Mouse (Mus musculus) liver, embryonic 12.5 days (tissue): ENCODE measurements at regions not wholly inside any gene's neighbourhood (a gene's known extent, or its start where the extent isn't known, plus 50 kb on each side); places are given as distances from the start of the nearest gene placed in this dataset.

Experiments used
- ATAC-seq: fragments of 200-750 bp; cut with Nextera tagmentation; 2 replicates; pipeline ENCODE4 v1.8.0; 2017; ENCODE audit warnings: moderate number of reproducible peaks, mild to moderate bottlenecking, moderate library complexity
- H3K27ac ChIP-seq: fragments of 300-500 bp; sonication (generic); 2 replicates; pipeline ENCODE4 v1.5.1; 2016; ENCODE audit warnings: mild to moderate bottlenecking
- H3K27me3 ChIP-seq: fragments of 300-500 bp; sonication (generic); replicated peaks from 2 replicates; pipeline ENCODE4 v1.6.1; 2016; ENCODE audit warnings: mild to moderate bottlenecking, moderate library complexity
- H3K36me3 ChIP-seq: fragments of 300-500 bp; sonication (generic); 2 replicates; pipeline ENCODE4 v1.6.1; 2016; ENCODE audit warnings: mild to moderate bottlenecking, moderate library complexity
- H3K4me1 ChIP-seq: fragments of 300-500 bp; sonication (generic); 2 replicates; pipeline ENCODE4 v1.6.1; 2016
- H3K4me2 ChIP-seq: fragments of 300-500 bp; sonication (generic); 2 replicates; pipeline ENCODE4 v1.6.1; 2016; ENCODE audit warnings: mild to moderate bottlenecking, moderate library complexity
- H3K4me3 ChIP-seq: fragments of 300-500 bp; sonication (generic); 2 replicates; pipeline ENCODE4 v1.5.1; 2016; ENCODE audit warnings: mild to moderate bottlenecking, moderate library complexity
- H3K9ac ChIP-seq: fragments of 300-500 bp; sonication (generic); 2 replicates; pipeline ENCODE4 v1.6.1; 2016; ENCODE audit warnings: mild to moderate bottlenecking, moderate library complexity
- H3K9me3 ChIP-seq: fragments of 300-500 bp; sonication (generic); replicated peaks from 2 replicates; pipeline ENCODE4 v1.6.1; 2016; ENCODE audit warnings: mild to moderate bottlenecking, moderate library complexity
- WGBS: fragments of 180-500 bp; shearing (Covaris S2); methylation state at CpG from one replicate; pipeline ENCODE4 v1.1.7; 2016; ENCODE audit not compliant: insufficient replicate concordance; 5-methylcytosine and 5-hydroxymethylcytosine counted together

- Histone ChIP-seq H3K4me3 (no peak overlapping the region), H3K27ac (no peak overlapping the region), H3K27me3 (no peaks in the 10 kb centered on the region), H3K36me3 (no peaks in the 10 kb centered on the region), H3K9me3 (no peaks in the 10 kb centered on the region), H3K4me2 (no peak overlapping the region), H3K4me1 (no peaks in the 10 kb centered on the region), H3K9ac (no peak overlapping the region)
- no peak for ATAC-seq
- 72% methylated on average over 2 of the region's 2 CpGs for WGBS
Measured at GRCm38 (mm10) chr13:37142812-37143211, 92.8 kb upstream of the F13a1 start.

GRCm38 (mm10) chr13:37135115-37135514 is 85.1 kb upstream of the F13a1 start:
- ATAC-seq: no peak
- H3K9ac ChIP-seq: no peak overlapping the region
- WGBS: 40% methylated on average over 1 of the region's 1 CpGs
- no peak overlapping the region for H3K4me3 ChIP-seq
- no peak overlapping the region for H3K27ac ChIP-seq
- H3K4me1 ChIP-seq: no peaks in the 10 kb centered on the region
- H3K4me2 ChIP-seq: no peak overlapping the region
- H3K27me3 ChIP-seq: no peaks in the 10 kb centered on the region
- no peaks in the 10 kb centered on the region for H3K9me3 ChIP-seq
- H3K36me3 ChIP-seq: no peaks in the 10 kb centered on the region

GRCm38 (mm10) chr13:37134518-37134917 is 84.5 kb upstream of the F13a1 start:
- no peak overlapping the region for H3K4me2 ChIP-seq
- no peaks in the 10 kb centered on the region for H3K9me3 ChIP-seq
- H3K36me3 ChIP-seq: no peaks in the 10 kb centered on the region
- no peak for ATAC-seq
- 68% methylated on average over 2 of the region's 2 CpGs for WGBS
- H3K4me1 ChIP-seq: no peaks in the 10 kb centered on the region
- no peak overlapping the region for H3K4me3 ChIP-seq
- no peak overlapping the region for H3K27ac ChIP-seq
- H3K9ac ChIP-seq: no peak overlapping the region
- H3K27me3 ChIP-seq: no peaks in the 10 kb centered on the region

GRCm38 (mm10) chr13:37130637-37131036 is 80.6 kb upstream of the F13a1 start:
- Histone ChIP-seq H3K9me3 (no peaks in the 10 kb centered on the region), H3K4me3 (no peak overlapping the region), H3K4me1 (no peaks in the 10 kb centered on the region), H3K4me2 (0 out of 2 replicates have a peak overlapping the region, but pooled peaks have one; percentile 6), H3K27me3 (no peaks in the 10 kb centered on the region), H3K27ac (no peak overlapping the region), H3K9ac (no peak overlapping the region), H3K36me3 (no peaks in the 10 kb centered on the region)
- WGBS: 36% methylated on average over 10 of the region's 10 CpGs
- ATAC-seq: no peak

GRCm38 (mm10) chr13:37121602-37122001 is 71.6 kb upstream of the F13a1 start:
- no peak for ATAC-seq
- 27% methylated on average over 4 of the region's 4 CpGs for WGBS
- Histone ChIP-seq H3K27ac (no peak overlapping the region), H3K4me2 (no peak overlapping the region), H3K4me3 (no peak overlapping the region), H3K9ac (no peak overlapping the region), H3K27me3 (no peaks in the 10 kb centered on the region), H3K4me1 (no peaks in the 10 kb centered on the region), H3K9me3 (no peaks in the 10 kb centered on the region), H3K36me3 (no peaks in the 10 kb centered on the region)

- 39% methylated on average over 2 of the region's 2 CpGs for WGBS
- Histone ChIP-seq H3K27me3 (no peaks in the 10 kb centered on the region), H3K36me3 (no peaks in the 10 kb centered on the region), H3K4me3 (no peak overlapping the region), H3K4me1 (no peaks in the 10 kb centered on the region), H3K27ac (no peak overlapping the region), H3K9me3 (no peaks in the 10 kb centered on the region), H3K4me2 (no peak overlapping the region), H3K9ac (no peak overlapping the region)
- no peak for ATAC-seq
Measured at GRCm38 (mm10) chr13:37120219-37120618, 70.2 kb upstream of the F13a1 start.

- Histone ChIP-seq H3K9me3 (no peaks in the 10 kb centered on the region), H3K9ac (no peak overlapping the region), H3K36me3 (no peaks in the 10 kb centered on the region), H3K4me3 (no peak overlapping the region), H3K27me3 (no peaks in the 10 kb centered on the region), H3K4me1 (no peaks in the 10 kb centered on the region), H3K27ac (no peak overlapping the region), H3K4me2 (no peak overlapping the region)
- 79% methylated on average over 5 of the region's 5 CpGs for WGBS
- ATAC-seq: no peak
Measured at GRCm38 (mm10) chr13:37114324-37114723, 64.3 kb upstream of the F13a1 start.

GRCm38 (mm10) chr13:37111747-37112146 is 61.7 kb upstream of the F13a1 start:
- no peak overlapping the region for H3K4me2 ChIP-seq
- H3K9ac ChIP-seq: no peak overlapping the region
- no peak overlapping the region for H3K4me3 ChIP-seq
- no peaks in the 10 kb centered on the region for H3K4me1 ChIP-seq
- ATAC-seq: no peak
- no peaks in the 10 kb centered on the region for H3K9me3 ChIP-seq
- WGBS: 78% methylated on average over 4 of the region's 4 CpGs
- H3K27me3 ChIP-seq: no peaks in the 10 kb centered on the region
- no peak overlapping the region for H3K27ac ChIP-seq
- no peaks in the 10 kb centered on the region for H3K36me3 ChIP-seq

- H3K9ac ChIP-seq: no peak overlapping the region
- H3K27me3 ChIP-seq: no peaks in the 10 kb centered on the region
- H3K4me1 ChIP-seq: no peaks in the 10 kb centered on the region
- ATAC-seq: no peak
- no peak overlapping the region for H3K4me2 ChIP-seq
- H3K27ac ChIP-seq: no peak overlapping the region
- H3K4me3 ChIP-seq: no peak overlapping the region
- H3K9me3 ChIP-seq: no peaks in the 10 kb centered on the region
- 68% methylated on average over 5 of the region's 5 CpGs for WGBS
- no peaks in the 10 kb centered on the region for H3K36me3 ChIP-seq
Measured at GRCm38 (mm10) chr13:37107721-37108120, 57.7 kb upstream of the F13a1 start.

GRCm38 (mm10) chr13:37106009-37106408 is 56.0 kb upstream of the F13a1 start:
- WGBS: 37% methylated on average over 5 of the region's 5 CpGs
- Histone ChIP-seq H3K4me3 (no peak overlapping the region), H3K4me1 (no peaks in the 10 kb centered on the region), H3K4me2 (no peak overlapping the region), H3K9me3 (no peaks in the 10 kb centered on the region), H3K27me3 (no peaks in the 10 kb centered on the region), H3K9ac (no peak overlapping the region), H3K36me3 (no peaks in the 10 kb centered on the region), H3K27ac (no peak overlapping the region)
- no peak for ATAC-seq

GRCm38 (mm10) chr13:37104410-37105294 is 54.6 kb upstream of the F13a1 start:
- Histone ChIP-seq H3K9me3 (no peaks in the 10 kb centered on the region), H3K27me3 (no peaks in the 10 kb centered on the region), H3K9ac (no peak overlapping the region), H3K4me2 (no peak overlapping the region), H3K36me3 (no peaks in the 10 kb centered on the region), H3K4me1 (no peaks in the 10 kb centered on the region), H3K27ac (no peak overlapping the region), H3K4me3 (no peak overlapping the region)
- ATAC-seq: no peak
- WGBS: 57% methylated on average over 9 of the region's 9 CpGs

GRCm38 (mm10) chr13:37103741-37104296 is 53.8 kb upstream of the F13a1 start:
- no peaks in the 10 kb centered on the region for H3K36me3 ChIP-seq
- WGBS: 68% methylated on average over 6 of the region's 6 CpGs
- no peak for ATAC-seq
- no peaks in the 10 kb centered on the region for H3K27me3 ChIP-seq
- no peaks in the 10 kb centered on the region for H3K4me1 ChIP-seq
- no peak overlapping the region for H3K9ac ChIP-seq
- no peak overlapping the region for H3K4me3 ChIP-seq
- H3K9me3 ChIP-seq: no peaks in the 10 kb centered on the region
- H3K27ac ChIP-seq: no peak overlapping the region
- no peak overlapping the region for H3K4me2 ChIP-seq
